Mouse (Mus musculus): ENCODE results near the gene Amtn.
"Not testable (repeated sequence)": the region's sequence is repeated elsewhere in the genome, so short reads cannot be mapped to it uniquely, and the experiment has no call there.

Gene Amtn

DNA sequence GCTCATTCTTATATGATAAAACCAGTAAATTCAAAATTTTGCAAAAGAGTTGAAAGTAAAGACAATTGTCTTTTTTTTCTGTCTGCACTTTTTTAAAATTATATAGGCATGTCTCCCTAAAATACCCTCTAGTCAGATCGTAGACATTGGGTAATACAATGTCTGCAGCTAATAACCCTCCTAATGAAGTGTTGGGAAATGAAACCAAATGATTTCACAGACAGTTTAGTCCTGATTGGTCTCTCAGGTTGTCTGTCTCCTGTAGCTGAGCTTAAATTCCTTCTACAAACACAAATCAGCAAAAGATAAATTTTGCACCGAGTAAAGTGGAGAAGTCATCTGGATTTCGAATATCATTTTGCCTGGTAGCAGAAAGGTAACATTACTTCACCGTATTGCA, at the start of gene Amtn:
Gene Amtn (plus strand): TSS at position 301 of the 400 bp plus-strand sequence.
- DNase-seq: no peak

DNA sequence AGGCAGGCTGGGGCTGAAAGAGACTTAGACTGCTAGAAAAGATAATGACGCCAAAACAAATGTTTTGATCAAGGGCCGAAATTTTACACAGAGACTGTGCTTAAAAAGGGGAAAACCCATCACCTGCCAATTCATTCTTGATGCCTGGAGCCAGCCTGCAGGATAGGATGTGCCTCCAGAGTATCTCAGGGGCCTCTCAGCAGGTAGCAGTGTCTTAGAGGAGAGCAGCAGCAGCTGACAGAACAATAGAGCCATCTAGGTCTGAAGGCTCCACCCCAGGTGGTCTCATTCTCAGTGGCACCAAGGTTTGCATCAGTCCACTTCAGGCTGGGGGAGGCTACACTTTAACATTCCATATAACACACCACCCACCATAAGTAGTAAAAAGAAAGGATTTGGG, 27.4 kb upstream of the Amtn start:
- DNase-seq: not testable (repeated sequence)

DNA sequence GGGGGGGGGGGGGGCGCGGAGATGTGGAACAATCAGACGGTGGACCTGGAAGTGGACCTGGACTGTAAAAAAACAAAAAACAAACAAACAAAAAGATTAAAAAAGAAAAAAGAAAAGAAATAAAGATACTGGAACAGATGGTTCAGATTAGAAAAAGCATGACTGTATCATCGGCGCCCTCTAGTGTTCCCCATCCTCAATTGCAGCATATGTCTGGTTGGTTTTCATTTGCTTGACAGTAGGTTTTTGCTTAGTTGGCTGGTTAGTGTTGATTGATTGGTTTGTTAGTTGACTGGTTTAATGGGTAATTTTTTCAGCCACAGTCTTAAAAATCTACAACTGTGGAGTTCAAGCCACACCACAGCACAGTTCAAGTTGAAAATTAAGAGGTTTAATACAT, 11.1 kb upstream of the Amtn start:
- DNase-seq: peak; percentile 29

DNA sequence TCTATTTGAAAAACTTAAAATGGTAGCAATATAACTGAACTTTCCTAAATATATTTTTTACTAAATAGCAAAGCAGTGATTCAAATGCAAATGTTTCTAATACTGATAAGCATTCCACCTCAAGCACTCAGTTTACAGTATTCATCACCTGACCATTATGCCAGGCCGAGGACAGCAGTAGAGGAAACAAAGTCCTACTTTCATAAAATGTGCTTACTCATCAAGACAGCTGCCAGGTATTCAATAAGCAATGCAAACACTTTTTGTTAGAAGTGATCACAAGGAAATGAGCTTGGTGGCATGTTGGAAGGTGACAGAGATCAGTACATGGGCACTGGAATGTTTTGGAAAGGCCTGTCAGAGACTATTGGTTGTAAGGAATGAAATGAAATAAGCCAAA, 9.0 kb upstream of the Amtn start:
- DNase-seq: no peak

DNA sequence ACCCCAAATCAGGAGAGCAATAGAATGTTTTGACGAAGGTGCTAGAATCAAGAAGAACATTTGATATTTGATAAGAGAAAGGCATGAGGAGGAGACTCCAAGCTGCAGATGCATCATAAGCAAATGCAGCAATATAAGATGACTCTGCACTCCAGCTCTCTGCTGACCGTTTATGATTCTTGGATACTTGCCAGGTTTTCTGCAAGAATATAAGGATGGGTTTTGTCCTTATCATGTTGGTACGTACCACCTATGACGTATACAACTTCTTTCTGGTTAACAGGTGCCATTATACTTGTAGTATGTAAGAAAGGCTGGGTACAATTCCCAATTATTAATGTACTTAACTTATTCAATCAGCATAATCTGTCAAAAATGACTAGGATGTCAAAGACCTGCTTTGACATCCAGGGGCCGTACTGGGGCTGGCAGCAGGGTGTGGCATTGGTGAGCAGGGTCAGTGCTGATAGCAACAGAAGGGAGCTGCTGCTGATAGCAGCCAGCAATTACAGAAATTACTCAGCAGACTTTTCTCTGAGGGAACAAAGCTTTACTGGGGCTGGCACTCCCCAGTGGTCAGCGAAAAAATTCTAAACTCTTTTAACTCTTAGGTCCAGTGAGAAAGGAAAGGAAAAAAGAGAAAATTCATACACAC, 5.2 kb upstream of the Amtn start:
- DNase-seq: no peak

DNA sequence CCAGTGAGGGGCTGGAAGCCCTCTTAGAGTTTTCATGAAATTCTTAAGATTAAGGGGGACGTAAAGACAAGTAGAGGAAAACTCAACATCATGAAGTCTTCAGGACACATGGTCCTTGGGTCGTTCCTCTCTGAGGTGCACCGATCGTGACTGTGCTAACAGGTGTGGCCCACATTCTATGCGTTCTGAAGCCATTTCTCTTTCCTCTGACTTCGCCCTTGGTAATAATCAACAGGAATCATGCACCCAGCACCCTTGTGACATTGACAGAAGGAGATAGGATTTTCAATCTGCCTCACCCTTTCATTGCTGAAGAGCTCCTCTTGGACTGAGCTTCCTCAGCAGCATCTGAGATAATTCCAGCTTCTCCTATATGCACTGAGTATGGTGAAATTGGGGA, 3.3 kb upstream of the Amtn start:
- no peak for DNase-seq

DNA sequence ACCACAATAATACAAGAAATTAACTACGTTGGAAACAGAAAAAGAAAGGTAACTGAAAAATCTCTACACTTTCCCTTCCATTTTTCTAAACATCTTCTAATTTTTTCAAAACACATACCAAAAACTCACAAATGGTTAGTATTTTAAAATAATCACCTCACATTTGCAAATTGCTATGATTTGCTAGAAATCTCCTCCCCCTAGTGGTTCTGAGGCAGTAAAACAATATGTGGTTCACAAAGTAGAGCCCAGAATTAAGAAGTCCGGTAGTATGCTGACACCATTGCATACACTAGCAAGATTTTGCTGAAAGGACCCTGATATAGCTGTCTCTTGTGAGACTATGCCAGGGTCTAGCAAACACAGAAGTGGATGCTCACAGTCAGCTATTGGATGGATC, 16.1 kb downstream of the Amtn start:
- not testable (repeated sequence) for DNase-seq

DNA sequence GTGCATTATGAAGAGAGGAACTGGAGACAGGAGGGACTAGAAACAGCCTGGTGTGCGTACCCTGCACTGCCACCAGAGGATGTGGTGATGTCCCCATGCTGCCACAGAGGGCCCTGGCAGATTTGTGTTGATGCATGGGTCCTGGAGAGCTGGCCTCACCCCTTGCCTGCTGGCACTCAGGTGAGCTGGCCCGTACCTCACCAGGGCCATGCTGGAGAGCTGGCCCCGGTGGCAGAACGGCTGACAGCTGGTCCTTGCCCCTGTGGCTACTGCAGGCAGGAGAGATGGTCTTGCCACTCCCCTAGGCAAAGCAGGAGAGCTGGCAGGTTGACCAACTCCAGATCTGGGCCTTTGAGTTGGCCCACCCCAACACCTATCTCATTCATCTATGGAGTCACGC, 22.7 kb downstream of the Amtn start:
- no peak for DNase-seq

DNA sequence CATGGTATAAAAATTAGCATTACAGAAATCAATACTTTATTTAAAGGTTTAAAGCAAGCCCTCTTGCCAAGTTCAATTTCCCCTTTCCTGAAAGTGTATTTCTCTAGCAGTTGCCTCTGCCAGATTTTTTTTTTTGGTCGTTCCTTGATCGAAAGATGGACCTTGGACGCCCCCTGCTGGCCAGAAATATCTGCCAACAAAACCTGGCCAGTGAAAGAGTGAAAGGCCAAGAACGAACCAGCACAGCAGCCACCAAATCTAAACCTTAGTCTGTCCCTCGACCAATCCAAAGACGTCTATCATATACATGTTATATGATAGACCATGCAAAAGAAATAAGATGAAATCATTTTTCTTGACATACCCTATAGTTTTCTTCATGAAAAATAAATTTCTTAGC, 23.9 kb downstream of the Amtn start:
- peak; percentile 57 for DNase-seq

DNA sequence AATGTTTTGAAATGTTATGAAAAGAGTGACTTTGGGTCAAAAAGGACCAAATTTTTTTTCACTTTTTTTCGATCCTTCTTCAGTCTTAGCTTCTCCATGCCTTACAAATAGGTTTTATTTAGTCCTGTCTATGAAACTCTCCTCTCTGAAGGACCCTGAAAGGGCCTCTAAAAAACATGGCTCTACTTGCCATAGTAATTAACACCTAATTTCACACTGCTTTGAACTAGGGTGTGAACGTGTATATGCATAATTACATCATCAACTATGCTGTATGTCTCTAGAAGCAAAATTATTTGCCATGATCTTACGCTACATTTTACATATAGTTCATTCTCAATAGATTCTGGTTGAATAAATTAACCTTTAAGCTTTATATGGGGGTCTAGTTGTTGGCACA, 25.6 kb downstream of the Amtn start:
- DNase-seq: no peak

DNA sequence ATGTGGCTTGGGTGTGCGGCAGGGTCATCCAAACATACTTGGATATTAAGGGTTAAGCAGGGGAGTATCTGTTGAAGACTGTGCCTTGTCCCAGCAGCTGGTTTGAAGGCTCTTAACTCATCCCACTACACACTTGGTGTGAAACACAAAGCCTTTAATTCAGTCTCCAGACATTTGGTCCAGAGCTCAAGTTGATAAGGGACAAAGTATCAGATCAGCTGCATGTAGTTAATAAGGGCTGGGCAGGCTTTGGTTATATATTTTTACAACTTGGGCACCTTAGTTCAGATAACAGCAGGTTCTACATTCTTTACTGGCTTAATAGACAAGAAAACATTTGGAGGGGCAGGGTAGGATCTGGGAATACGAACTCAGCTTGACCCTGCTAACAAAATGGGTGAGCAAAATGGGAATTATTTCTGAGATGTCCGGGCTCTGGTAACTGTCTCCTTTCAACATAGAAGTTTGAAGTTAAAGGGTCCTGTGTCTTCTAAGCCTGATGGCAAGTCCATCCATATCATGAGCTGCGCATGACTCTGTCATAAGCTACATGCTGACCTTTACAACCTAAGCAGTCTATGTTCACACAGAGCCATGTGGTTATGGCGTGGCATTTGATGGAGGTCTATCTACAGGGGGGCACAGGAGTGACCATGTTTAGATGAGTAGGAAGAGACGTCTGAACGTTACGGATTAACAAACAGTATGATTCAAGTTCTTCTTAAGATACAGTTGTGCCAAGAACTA, 44.6 kb downstream of the Amtn start:
- no peak for DNase-seq

DNA sequence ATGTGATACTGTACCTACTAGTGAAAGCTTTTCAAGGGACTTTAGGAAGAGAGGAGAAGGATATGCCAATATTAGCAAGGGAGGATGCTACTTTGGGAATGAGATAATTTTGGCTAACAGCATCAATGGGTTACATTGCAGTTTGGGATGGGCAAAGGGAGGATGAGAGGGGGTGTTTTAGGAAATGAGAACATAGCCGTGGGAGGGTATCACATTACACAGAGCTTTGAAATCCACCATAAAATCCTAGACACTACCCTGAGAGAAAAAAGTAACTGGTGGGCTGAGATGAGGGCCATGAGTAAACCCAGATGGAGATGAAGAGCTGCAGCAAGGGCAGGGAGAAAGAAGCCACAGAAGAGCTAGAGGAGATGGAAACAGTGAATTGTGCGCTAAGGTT, 49.0 kb downstream of the Amtn start:
- peak; percentile 31 for DNase-seq

DNA sequence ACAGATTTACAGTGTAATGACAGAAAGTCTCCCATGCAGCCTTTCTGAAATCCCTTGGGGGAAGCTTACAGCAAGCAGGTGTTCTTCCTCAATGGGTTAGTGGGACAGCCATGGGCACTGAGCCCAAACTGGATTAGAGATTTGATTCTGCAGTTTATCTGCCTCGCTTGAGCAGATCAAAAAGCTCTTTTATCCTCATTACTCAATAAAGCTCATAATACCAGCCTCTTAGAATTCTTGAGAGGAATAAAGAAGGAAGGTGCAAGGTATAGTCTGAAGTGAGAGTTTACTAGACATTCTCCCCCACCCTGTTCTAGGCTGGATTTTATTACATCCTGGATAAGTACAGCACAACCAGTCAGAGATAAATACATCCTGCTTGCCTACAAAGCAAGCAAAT, 50.8 kb downstream of the Amtn start:
- DNase-seq: no peak
